Mouse (Mus musculus): ENCODE data around the gene Ror1. TPM values are rescaled to one million over a fixed set of nuclear protein-coding genes. Genes with fewer than 3 reads are reported as not detected.

Gene Ror1
- total RNA-seq, 4 experiments from 2014 or later = 4.5 to 5.9 (median 5.4) TPM

DNA sequence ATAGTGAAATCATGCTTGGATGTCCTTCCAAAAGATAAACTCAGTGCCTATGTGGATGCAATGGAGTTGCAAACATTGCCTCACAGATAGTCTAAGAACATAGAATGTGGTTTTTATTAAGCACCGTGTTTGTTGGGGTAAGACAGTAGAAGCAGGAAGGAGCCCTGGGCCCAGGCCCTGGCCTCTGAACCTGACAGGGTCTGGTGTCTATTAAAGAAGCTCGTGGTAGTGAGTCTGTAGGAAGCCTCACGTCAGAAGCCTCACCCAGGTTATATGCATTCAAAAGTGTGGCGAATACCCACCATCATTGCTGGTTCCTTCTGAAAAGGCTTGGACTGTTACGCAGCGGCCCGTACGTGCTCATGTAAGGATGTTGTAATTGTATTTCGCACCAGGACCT lies 157.8 kb downstream of the Ror1 start:
- DNase-seq = no peak

DNA sequence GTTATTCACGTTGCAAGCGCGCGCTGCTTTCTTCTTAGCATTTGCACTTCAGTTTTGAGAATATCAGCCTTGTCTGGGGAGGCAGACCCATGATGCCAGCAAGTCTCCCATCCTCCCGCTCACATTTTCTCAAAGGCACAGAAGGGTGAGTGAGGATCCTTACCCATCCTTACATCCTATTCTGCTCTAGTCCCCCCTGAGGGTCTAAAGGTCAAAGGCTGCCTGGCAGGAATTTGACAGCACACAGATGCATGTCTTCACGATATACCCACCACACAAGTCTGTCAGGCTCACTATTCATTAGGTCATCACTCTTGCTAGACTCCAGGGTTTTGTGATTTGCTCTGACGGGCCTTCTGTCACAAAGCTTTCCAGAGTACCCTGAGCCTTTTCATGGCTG lies 158.2 kb downstream of the Ror1 start:
- no peak for DNase-seq

DNA sequence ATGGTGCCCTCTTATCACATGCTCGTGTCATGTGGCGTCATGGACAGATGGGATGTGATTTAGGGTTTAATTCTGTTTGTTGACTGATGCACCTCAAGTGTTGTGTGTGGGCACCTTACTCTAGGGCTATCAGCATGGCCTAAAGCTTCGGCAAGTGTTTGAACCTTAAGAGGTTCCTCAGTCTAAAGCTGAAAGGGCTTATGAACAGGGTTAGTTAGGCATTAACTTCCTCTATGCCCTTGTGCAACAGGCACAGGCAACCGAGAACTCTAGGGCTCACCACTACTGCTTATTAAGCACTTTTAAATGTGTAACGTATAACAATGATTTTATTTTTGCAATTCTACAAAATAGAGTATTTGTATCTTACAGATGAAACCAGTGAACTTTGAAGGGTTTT lies 162.9 kb downstream of the Ror1 start:
- no peak for DNase-seq

DNA sequence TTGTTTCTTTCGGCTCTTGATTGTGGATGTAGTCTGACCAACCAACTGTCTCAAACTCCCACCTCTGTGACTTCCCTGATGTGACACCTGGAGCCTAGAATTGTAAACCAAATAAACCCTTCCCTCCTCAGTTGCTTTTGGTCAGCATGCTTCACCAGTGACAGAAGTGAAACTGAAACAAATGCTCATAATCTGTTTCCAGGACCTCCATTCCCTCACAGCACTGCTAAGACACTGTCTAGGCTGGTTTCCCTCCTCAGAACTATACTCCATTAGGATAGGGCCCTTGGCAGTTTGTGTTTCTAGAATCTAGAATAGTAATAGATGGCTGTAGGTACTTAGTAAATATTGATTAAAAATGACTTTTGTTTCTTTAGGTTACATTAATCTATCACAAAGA lies 168.3 kb downstream of the Ror1 start:
- DNase-seq = no peak

DNA sequence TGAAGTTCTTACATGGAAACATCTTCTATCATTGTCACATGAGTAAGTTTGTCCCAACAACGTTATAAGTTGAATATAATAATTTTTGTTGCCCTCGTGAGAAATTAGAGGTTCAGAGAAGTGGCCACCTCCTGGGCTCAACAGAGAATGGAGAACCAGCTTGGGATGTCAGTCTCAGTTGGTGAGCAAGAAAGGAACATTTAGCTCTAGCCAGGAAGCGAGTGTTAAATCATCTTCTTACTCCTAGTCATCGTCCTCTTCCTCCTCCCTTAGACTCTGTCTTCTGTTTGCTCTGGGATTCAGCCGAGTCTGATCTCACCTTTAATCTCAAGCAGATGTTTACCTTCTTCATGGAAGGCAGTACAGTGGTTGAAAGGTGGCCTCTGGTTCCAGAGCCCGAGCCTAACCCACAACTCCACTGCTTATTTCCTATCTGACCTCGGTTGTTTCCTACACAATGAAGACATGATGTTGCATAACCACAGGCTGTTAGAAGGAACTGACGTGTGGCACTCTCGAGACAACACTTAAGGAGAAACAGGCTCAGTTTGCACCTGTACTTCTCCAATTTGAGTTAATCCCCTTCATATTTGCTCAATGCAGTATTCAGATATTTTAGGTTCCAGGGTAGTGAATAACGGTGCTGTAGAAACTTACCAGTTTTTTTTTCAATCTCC lies 175.6 kb downstream of the Ror1 start:
- DNase-seq = no peak

DNA sequence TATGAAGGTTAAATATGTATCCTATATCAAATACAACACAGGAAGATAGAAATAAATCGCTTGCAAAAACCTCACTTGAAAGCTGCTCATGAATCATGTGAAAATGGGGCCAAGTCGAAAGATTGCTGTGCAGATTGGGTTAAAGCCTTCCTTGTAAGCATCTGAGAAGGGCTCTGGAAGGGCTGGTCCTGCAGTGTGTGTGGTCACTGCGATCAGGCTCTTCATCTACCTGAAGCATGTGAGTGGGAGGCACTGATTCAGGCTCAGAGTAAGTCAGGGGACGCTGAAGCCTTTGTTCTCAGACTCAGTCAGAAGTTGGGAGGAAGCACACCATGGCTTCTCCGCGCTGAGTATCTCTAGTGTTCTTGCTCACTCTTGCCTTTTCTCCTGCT lies 176.1 kb downstream of the Ror1 start:
- no peak for DNase-seq

DNA sequence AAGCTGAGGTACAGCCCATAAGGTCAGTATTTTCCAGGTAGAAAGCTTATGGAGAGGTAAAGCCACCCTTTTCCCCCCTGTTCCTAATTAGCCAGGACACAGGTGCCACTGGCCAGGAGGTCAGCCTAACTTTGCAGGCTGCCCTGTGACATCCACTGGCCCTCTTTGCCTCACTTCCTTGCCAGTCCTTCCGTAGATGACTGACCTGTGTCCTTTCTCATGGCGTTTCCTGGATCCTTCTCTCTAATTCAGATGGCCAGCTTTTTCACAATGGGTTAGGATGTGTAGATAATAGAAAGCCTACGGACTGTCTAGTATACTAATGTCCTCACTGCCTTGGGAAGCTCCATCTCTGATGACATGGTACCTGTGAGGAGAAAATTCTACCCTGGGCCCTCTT lies 177.8 kb downstream of the Ror1 start:
- DNase-seq = no peak

DNA sequence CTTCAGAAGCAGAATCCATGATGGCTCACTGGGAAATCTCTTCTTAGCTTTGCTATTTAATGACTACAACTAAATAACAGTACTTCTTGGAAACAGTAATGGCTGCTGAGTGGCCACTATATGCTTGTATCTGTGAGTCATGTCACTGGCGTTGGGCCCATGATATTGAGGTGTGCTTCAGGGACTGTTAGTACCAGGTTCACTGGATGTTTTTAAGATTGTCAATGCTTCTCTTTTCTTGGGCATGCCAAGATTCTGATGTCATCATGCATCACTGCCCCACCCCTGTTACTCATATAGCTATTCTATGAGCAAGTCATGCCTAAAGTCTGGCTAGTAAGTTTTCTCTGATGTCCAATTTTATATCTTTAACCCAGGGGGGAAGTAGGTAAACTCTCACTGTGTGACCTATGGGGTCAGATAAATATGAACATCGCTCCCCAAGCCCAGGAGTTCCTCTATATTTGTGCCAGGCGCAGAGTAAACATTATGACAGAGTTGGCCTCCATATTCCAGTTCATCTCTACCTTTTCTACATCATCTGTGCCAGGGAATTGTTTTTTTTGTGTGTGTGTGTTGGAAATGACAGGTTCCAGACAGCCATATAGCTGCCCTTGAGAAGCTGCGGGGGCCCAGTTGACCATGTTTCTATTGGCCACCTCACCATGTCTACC lies 178.4 kb downstream of the Ror1 start:
- no peak for DNase-seq

DNA sequence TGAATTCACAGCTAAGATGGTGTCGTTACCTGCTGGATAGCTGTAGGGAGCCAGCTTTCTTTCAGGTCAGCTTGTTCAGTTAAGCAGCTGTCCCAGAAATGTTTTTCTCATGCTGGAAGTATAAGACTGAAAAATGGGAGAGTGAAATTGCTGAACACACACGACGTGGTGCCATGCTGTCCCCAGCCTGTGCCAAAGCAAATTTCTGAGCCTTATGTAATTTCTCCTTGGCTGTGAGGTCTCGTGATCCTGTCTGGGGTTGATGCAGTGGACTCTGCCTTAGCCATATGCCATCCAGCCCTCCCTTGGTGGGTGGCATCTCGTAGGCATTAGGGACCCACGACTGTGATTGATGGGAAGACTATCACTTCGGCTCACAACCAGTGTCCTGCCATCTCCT lies 180.9 kb downstream of the Ror1 start:
- no peak for DNase-seq

DNA sequence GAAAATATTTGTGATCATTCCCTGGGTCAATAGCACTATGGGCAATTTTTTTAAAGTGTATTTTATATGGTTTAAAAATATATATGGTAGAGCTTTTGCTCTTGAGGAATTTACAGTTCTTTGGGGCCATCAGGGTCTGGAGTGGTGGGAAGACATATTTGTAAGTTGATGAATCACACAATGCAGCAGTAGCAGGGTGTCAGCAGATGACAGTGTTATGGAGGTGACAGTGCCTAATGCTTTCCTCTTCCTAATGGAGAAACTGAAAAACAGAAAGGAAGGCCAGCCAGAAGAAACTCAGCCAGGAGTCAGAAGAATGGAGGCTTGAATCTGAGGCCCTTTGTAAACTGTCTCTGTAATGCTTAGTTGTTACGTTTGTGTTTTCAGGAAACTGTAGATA lies 181.4 kb downstream of the Ror1 start:
- no peak for DNase-seq

DNA sequence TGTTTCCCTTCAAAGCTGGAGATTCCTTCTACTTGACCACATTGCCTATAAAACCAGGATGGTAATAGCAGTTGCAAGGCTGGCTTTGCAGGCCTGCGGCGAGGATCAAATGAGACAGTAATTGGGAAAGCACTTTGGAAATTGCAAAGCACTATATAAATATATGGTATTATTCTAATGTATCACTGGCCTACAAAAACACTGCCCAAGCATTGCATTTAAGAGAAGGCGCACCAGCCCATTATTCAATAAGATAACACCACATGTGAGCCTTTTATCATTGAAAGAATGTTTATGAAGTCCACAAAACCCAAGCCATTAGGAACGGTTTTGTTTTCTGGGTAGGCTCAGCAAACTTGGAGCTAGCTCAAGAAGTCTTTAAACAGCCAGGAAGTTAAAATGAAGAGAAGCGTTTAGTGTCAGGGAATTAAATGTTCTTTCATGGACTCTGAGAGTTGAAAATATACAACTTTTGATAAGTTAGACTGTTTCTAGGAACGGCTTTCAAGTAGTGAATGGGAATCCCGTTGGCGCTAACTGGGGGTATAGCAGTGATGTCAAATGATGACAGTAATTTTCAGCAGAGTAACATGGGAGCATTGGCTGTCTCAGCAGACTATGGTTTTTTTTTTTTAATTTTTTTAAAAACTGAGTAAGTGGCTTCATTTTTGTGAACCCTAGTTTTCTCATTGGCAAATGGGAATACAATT lies 187.7 kb downstream of the Ror1 start:
- no peak for DNase-seq

DNA sequence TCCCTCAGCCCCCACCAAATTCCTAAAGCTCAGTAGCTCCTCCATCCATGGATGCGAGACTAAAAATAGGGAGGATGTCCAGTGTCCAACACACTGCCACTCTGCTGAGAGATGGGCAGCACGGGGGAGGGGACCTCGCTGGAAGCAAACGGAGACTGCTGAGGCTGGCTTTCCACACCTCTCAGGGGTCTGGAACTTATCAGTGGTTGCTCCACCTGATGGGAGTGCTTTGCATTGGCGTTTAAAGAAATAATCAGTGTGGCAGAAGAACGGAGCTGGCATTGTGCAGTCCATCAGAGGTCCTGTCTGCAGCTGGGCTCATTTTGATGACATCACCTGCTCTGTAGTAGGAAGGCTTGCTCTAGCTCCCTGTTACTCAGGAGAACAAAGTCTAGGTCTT lies 188.9 kb downstream of the Ror1 start:
- DNase-seq = no peak

DNA sequence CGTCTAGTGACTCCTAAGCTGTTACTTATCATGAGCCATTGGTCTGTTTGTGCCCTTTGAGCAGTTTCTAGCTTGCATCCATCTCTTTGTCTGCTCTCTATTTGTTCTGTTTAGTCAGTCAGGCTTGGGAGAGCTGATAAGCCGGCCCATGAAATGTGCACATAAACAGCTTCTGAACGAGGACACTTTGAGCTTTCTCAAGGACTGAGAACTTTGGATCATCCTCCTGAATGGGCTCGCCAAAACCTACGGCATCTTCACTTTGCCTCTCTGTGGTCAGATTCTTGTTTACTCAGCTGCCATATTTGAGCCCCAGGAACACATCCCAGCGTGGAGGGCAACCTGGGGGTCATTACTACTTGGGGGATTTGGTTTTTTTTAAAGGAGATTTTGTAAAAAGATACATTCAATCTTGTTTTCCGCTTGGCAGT lies 190.5 kb downstream of the Ror1 start:
- no peak for DNase-seq

DNA sequence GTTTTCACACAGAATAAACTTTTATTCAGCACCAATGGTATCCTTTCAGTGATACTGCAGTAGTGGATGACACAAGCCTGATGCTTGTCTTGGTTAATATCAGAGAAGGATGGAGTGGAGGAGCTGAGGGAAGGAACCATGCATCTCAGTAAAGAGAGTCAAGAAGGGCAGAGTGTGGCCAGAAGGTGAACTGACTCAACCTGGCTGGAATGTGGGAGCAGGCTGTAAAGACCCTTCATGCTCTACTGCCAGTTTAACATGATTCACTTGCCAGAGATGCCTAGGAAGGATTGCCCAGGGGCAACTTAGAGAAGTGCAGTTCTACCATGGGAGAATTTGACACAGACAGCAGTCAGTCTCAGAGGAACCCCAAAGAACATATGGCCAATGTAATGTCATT lies 191.2 kb downstream of the Ror1 start:
- DNase-seq = no peak

DNA sequence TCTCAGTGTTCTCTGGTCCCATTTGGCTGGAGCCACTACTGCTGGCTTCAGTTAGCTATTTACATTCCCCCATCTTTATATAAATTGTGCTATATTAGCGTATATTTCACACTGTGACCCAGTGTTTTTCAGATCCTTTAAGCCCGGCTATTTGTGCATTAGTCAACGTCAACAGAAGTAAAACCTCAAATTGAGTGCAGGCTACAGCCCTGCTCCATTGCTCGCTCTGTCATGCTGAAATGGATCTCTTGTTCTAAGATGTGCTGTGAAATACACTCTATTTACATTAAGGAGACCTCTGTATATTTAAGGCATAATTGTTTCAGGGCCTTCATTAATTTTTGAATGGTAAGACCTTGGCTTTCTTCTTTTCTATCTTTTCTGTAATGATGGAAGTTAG lies 192.2 kb downstream of the Ror1 start:
- no peak for DNase-seq

DNA sequence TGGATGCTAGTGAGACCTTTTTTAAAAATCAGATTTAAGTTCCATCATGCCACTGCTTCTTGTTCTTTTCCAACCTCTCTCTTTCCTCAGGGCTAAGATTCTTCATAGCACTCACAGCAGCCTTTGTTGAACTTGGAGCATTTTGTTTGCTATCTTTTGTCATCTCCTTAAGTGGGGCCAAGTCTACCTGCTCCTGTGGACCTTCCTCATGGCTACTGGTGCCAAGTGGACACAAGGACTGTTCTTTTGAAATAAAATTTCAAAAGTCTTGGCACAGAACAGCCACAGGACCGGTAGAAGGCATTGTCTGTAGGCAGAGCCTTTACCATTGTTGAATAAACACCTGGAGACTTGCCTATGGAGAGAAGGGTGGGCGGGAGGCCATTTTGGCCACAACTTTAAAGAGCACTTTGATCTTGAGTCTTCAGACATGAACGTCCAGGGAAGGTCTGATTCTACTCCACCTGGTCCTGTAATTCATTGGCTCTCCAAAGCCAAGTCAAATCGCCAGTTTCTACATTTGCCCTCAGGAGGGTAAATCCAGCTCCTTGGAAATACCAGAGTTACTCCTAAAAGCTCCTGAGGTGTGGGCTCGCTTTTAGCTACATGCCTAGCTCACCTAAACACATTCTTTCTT lies 195.5 kb downstream of the Ror1 start:
- no peak for DNase-seq

DNA sequence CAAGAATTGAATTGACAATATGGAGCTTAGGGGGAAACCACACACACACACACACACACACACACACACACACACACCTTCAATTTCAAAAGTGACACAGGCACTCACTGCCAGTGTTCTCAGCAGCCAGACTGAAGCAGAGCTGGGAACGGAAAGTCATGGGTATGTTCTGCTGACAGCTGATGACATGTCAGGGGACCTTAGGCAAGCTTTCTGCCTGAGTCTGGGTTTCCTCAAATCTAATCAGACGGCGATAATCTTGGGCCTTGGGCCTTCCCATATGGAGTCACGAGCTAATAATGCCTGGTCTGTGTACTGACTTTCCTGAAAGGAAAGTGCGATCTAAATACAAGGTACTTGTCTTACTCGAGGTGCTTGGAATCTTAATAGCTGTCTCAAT lies 202.1 kb downstream of the Ror1 start:
- no peak for DNase-seq

DNA sequence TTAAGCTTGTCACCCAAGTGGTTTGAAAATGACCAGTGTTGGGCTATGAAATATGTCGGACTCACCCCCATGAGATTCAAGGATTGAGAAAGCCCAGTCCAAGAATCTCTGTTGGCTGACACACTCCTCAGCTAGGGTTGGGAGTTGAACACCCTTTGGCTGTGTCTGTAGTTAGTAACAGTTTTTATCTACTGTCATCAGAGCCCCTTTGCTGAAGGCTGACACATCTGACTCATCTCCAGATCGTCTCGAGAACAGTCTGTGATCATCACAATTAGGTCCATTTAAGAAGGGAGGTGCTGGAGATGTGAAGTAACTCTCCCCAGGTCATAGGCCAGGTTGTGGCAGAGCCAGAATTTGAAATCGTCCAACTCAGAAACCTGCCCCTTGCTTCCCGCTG lies 203.0 kb downstream of the Ror1 start:
- no peak for DNase-seq

DNA sequence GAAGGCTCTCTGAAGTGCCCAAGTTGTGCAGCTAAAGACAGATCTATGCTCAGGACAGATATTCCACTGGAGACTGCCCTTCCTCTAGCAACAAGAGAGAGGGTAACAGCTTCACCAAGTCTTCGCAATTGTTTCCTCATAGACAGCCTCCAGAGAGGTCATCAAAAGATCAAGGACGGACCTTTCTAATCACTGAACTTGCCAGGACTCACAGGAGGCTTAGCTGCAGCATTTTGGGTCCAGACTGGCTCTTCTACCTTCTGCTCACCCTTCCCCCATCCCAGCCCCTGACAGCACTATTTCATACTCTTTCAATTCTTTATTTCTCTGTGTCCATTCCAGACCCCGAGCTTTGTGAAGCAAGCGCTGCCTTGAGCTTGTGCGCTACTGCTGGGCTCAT lies 204.6 kb downstream of the Ror1 start:
- DNase-seq = no peak

DNA sequence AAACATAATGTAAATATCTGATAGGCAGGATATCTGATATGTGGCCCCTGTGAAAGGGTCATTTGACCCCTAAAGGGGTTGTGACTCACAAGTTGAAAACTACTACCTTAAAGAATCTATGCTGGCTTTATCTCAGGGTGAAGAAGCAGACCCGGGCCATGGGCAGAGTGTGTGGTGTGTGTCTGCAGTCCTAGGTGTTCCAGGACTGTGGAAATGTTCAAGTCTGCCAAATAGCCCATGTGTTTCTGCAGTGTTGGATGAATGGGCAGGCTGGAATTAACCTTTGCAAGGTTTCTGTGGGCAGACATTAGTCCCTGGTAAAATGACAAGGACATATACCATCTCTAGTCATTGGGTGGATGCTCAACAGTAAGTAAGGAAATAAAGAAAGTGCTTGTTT lies 205.8 kb downstream of the Ror1 start:
- no peak for DNase-seq

DNA sequence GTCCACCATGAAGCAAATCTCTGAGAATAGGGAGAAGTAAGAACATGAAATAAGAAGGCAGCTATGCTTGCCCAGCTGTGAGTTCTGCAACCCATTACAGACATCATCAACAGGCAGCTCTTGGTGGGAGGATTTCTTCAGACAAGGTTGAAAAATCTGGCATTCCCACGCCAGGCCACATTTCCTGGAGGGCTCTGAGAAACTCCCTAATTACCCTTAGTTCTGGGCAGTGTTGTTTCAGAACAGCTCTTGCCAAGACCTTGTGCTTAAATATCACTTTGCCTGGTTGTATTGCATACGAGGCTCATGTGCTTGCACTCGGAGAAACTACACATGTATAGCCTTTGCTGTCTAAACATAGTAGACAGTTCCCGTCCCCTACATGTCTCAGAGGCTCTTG lies 211.8 kb downstream of the Ror1 start:
- no peak for DNase-seq

DNA sequence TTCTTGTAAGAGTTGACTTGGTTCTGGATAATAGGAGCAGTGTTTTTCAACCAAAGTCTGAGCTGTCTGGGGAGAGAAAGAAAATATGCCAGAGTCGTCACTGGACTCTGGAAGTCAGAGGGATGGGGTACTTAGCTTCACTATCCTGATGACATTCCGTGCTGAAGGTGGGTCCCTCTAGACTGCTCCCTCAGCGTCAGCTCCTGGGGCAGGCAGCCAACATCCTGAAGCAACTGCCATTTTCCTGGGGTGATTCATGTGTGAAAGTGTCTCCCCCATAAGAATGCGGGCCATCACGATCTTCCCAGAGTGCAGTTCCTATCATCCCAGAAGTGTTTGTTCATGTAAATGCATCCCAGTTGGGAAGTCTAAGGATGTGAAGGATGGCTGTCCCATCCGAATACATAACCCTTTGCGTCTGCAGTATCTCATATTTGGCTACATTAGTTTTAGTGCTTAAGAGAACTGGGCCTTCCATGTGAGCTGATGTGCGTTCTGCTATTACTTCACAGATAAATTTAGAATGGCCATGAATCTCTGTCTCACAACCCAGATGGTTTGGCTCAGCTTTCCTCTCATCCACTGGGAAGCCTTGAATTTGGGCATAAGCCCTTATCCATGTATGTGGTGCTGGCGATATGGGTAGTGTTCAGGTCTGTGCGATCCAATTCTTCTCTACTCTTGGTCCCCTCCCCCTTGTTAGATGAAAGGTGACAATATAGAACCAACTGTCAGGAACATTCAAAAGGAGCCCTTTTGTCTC lies 216.4 kb downstream of the Ror1 start:
- no peak for DNase-seq

DNA sequence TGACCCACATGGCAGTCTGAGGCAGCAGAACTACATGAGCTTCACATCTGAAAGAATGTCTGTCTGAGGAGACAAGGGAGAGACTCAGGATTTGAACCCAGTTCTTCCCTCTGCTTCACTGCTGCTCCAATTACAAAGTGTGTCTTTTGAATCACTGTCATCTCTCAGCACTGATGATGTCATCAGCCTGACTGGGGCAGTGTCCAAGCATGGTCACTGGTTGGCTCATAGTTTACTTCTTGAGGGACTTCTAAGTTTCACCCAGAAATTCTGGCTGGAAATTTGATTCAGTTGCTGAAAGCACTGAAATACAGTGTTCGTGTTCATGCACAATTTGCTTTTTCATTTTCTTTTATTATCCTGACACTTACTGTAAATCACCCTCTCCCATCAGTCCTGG lies 219.5 kb downstream of the Ror1 start:
- DNase-seq = no peak
